Mouse (Mus musculus): ENCODE results near the gene Panx1. TPM values are rescaled to one million over a fixed set of nuclear protein-coding genes. Genes with fewer than 3 reads are reported as not detected.

The Panx1 gene
- polyA plus RNA-seq, 1 experiment from 2014 or later = 243 TPM

GRCm38 (mm10) chr9:15017791-15018755, 27.2 kb downstream of the Panx1 start:
- H3K4me2 ChIP-seq (ENCODE audit: low read length) = no peak overlapping the region
- no peak overlapping the region for H3K4me3 ChIP-seq (replicated peaks; ENCODE audit: low read depth, low read length)
- no peaks in the 10 kb centered on the region for H3K27me3 ChIP-seq (ENCODE audit: control insufficient read depth, insufficient read depth, low read length)
- no peaks in the 10 kb centered on the region for H3K4me1 ChIP-seq (ENCODE audit: control insufficient read depth, insufficient read depth, low read length)
- 92% methylated on average over 18 of the region's 18 CpGs for WGBS
- ATAC-seq (ENCODE audit: low FRiP score, low TSS enrichment) (no peak), DNase-seq (no peak)
- H3K27ac ChIP-seq (replicated peaks; ENCODE audit: low read depth, low read length) = no peak overlapping the region
- H3K9me3 ChIP-seq (ENCODE audit: control insufficient read depth, low read length) = no peaks in the 10 kb centered on the region
- peaks cover 41% of the 10 kb centered on the region for H3K36me3 ChIP-seq (ENCODE audit: control insufficient read depth, insufficient read depth, low read length)
- H3K9ac ChIP-seq (replicated peaks; ENCODE audit: low read length) = no peak overlapping the region

- Histone ChIP-seq H3K4me3 (replicated peaks; ENCODE audit: low read depth, low read length) (no peak overlapping the region), H3K27me3 (ENCODE audit: control insufficient read depth, insufficient read depth, low read length) (no peaks in the 10 kb centered on the region), H3K27ac (replicated peaks; ENCODE audit: low read depth, low read length) (no peak overlapping the region), H3K4me1 (ENCODE audit: control insufficient read depth, insufficient read depth, low read length) (no peaks in the 10 kb centered on the region), H3K9me3 (ENCODE audit: control insufficient read depth, low read length) (no peaks in the 10 kb centered on the region), H3K9ac (replicated peaks; ENCODE audit: low read length) (no peak overlapping the region), H3K4me2 (ENCODE audit: low read length) (no peak overlapping the region), H3K36me3 (ENCODE audit: control insufficient read depth, insufficient read depth, low read length) (peaks cover 33% of the 10 kb centered on the region)
- WGBS = 58% methylated on average over 7 of the region's 7 CpGs
- ATAC-seq (ENCODE audit: low FRiP score, low TSS enrichment) (peak; percentile 69; the same call in 1 of the 2 replicates), DNase-seq (peak; percentile 96)
Observed at GRCm38 (mm10) chr9:15015223-15015956, 29.9 kb downstream of the Panx1 start.

GRCm38 (mm10) chr9:15007566-15007965, 37.7 kb downstream of the Panx1 start:
- Histone ChIP-seq H3K9me3 (ENCODE audit: control insufficient read depth, low read length) (no peaks in the 10 kb centered on the region), H3K9ac (replicated peaks; ENCODE audit: low read length) (no peak overlapping the region), H3K36me3 (ENCODE audit: control insufficient read depth, insufficient read depth, low read length) (peaks cover 54% of the 10 kb centered on the region), H3K27me3 (ENCODE audit: control insufficient read depth, insufficient read depth, low read length) (no peaks in the 10 kb centered on the region), H3K4me3 (replicated peaks; ENCODE audit: low read depth, low read length) (no peak overlapping the region), H3K4me1 (ENCODE audit: control insufficient read depth, insufficient read depth, low read length) (no peaks in the 10 kb centered on the region), H3K4me2 (ENCODE audit: low read length) (no peak overlapping the region), H3K27ac (replicated peaks; ENCODE audit: low read depth, low read length) (no peak overlapping the region)
- 88% methylated on average over 14 of the region's 14 CpGs for WGBS
- no peak for ATAC-seq (ENCODE audit: low FRiP score, low TSS enrichment)
- no peak for DNase-seq

GRCm38 (mm10) chr9:15004298-15004685, 41.0 kb downstream of the Panx1 start:
- H3K36me3 ChIP-seq (ENCODE audit: control insufficient read depth, insufficient read depth, low read length) = peaks cover 50% of the 10 kb centered on the region
- DNase-seq (no peak), ATAC-seq (ENCODE audit: low FRiP score, low TSS enrichment) (no peak)
- no peak overlapping the region for H3K27ac ChIP-seq (replicated peaks; ENCODE audit: low read depth, low read length)
- no peak overlapping the region for H3K9ac ChIP-seq (replicated peaks; ENCODE audit: low read length)
- no peak overlapping the region for H3K4me3 ChIP-seq (replicated peaks; ENCODE audit: low read depth, low read length)
- 62% methylated on average over 9 of the region's 9 CpGs for WGBS
- H3K27me3 ChIP-seq (ENCODE audit: control insufficient read depth, insufficient read depth, low read length) = no peaks in the 10 kb centered on the region
- H3K4me1 ChIP-seq (ENCODE audit: control insufficient read depth, insufficient read depth, low read length) = no peaks in the 10 kb centered on the region
- H3K9me3 ChIP-seq (ENCODE audit: control insufficient read depth, low read length) = no peaks in the 10 kb centered on the region
- no peak overlapping the region for H3K4me2 ChIP-seq (ENCODE audit: low read length)

GRCm38 (mm10) chr9:15003676-15004297, 41.5 kb downstream of the Panx1 start:
- ATAC-seq (ENCODE audit: low FRiP score, low TSS enrichment) (no peak), DNase-seq (no peak)
- H3K9me3 ChIP-seq (ENCODE audit: control insufficient read depth, low read length) = no peaks in the 10 kb centered on the region
- no peak overlapping the region for H3K9ac ChIP-seq (replicated peaks; ENCODE audit: low read length)
- H3K27ac ChIP-seq (replicated peaks; ENCODE audit: low read depth, low read length) = no peak overlapping the region
- 44% methylated on average over 10 of the region's 10 CpGs for WGBS
- no peaks in the 10 kb centered on the region for H3K4me1 ChIP-seq (ENCODE audit: control insufficient read depth, insufficient read depth, low read length)
- no peaks in the 10 kb centered on the region for H3K27me3 ChIP-seq (ENCODE audit: control insufficient read depth, insufficient read depth, low read length)
- no peak overlapping the region for H3K4me3 ChIP-seq (replicated peaks; ENCODE audit: low read depth, low read length)
- H3K4me2 ChIP-seq (ENCODE audit: low read length) = no peak overlapping the region
- peaks cover 47% of the 10 kb centered on the region for H3K36me3 ChIP-seq (ENCODE audit: control insufficient read depth, insufficient read depth, low read length)

GRCm38 (mm10) chr9:15002995-15003613, 42.2 kb downstream of the Panx1 start:
- ATAC-seq (ENCODE audit: low FRiP score, low TSS enrichment) = no peak
- Histone ChIP-seq H3K9me3 (ENCODE audit: control insufficient read depth, low read length) (no peaks in the 10 kb centered on the region), H3K4me1 (ENCODE audit: control insufficient read depth, insufficient read depth, low read length) (no peaks in the 10 kb centered on the region), H3K4me3 (replicated peaks; ENCODE audit: low read depth, low read length) (no peak overlapping the region), H3K4me2 (ENCODE audit: low read length) (no peak overlapping the region), H3K36me3 (ENCODE audit: control insufficient read depth, insufficient read depth, low read length) (peaks cover 43% of the 10 kb centered on the region), H3K27ac (replicated peaks; ENCODE audit: low read depth, low read length) (no peak overlapping the region), H3K9ac (replicated peaks; ENCODE audit: low read length) (no peak overlapping the region), H3K27me3 (ENCODE audit: control insufficient read depth, insufficient read depth, low read length) (no peaks in the 10 kb centered on the region)
- no peak for DNase-seq
- WGBS = 40% methylated on average over 6 of the region's 6 CpGs

- Histone ChIP-seq H3K4me2 (ENCODE audit: low read length) (no peak overlapping the region), H3K4me3 (replicated peaks; ENCODE audit: low read depth, low read length) (no peak overlapping the region), H3K4me1 (ENCODE audit: control insufficient read depth, insufficient read depth, low read length) (no peaks in the 10 kb centered on the region), H3K27ac (replicated peaks; ENCODE audit: low read depth, low read length) (no peak overlapping the region), H3K9me3 (ENCODE audit: control insufficient read depth, low read length) (no peaks in the 10 kb centered on the region), H3K27me3 (ENCODE audit: control insufficient read depth, insufficient read depth, low read length) (no peaks in the 10 kb centered on the region), H3K9ac (replicated peaks; ENCODE audit: low read length) (no peak overlapping the region), H3K36me3 (ENCODE audit: control insufficient read depth, insufficient read depth, low read length) (peaks cover 5% of the 10 kb centered on the region; the same call in 1 of the 2 replicates)
- WGBS = 91% methylated on average over 9 of the region's 9 CpGs
- DNase-seq = no peak
- no peak for ATAC-seq (ENCODE audit: low FRiP score, low TSS enrichment)
Observed at GRCm38 (mm10) chr9:14998790-14999189, 46.5 kb downstream of the Panx1 start.

GRCm38 (mm10) chr9:14997271-14998055, 47.8 kb downstream of the Panx1 start:
- DNase-seq = no peak
- no peak for ATAC-seq (ENCODE audit: low FRiP score, low TSS enrichment)
- H3K9ac ChIP-seq (replicated peaks; ENCODE audit: low read length) = no peak overlapping the region
- no peaks in the 10 kb centered on the region for H3K36me3 ChIP-seq (ENCODE audit: control insufficient read depth, insufficient read depth, low read length)
- H3K9me3 ChIP-seq (ENCODE audit: control insufficient read depth, low read length) = no peaks in the 10 kb centered on the region
- 77% methylated on average over 11 of the region's 11 CpGs for WGBS
- H3K27ac ChIP-seq (replicated peaks; ENCODE audit: low read depth, low read length) = no peak overlapping the region
- no peak overlapping the region for H3K4me3 ChIP-seq (replicated peaks; ENCODE audit: low read depth, low read length)
- no peak overlapping the region for H3K4me2 ChIP-seq (ENCODE audit: low read length)
- H3K4me1 ChIP-seq (ENCODE audit: control insufficient read depth, insufficient read depth, low read length) = no peaks in the 10 kb centered on the region
- no peaks in the 10 kb centered on the region for H3K27me3 ChIP-seq (ENCODE audit: control insufficient read depth, insufficient read depth, low read length)
